Mouse (Mus musculus) small intestine, adult 2 months (tissue): Measurements from ENCODE around the gene 1110032A03Rik. TPM values are rescaled to one million over a fixed set of nuclear protein-coding genes. Genes with fewer than 3 reads are reported as not detected.

ENCODE experiments used
- H3K27ac ChIP-seq: fragments of 200-500 bp; 2 replicates; pipeline ENCODE4 v1.5.1; 2012; ENCODE audit warnings: low read depth, low read length, control low read depth, inconsistent platforms; ENCODE audit not compliant: insufficient read depth
- H3K27me3 ChIP-seq: fragments of 200-500 bp; 2 replicates; pipeline ENCODE4 v1.6.1; 2012; ENCODE audit warnings: mild to moderate bottlenecking, moderate library complexity, low read length, inconsistent platforms; ENCODE audit not compliant: control insufficient read depth, insufficient read depth
- H3K36me3 ChIP-seq: fragments of 200-500 bp; 2 replicates; pipeline ENCODE4 v1.6.1; 2012; ENCODE audit warnings: mild to moderate bottlenecking, low read length, control low read depth, inconsistent platforms; ENCODE audit not compliant: control insufficient read depth, insufficient read depth
- H3K4me1 ChIP-seq: fragments of 200-500 bp; 2 replicates; pipeline ENCODE4 v1.6.1; 2012; ENCODE audit warnings: low read length, inconsistent platforms, mixed read lengths; ENCODE audit not compliant: control insufficient read depth, insufficient read depth, insufficient read length
- H3K4me3 ChIP-seq: fragments of 200-500 bp; 2 replicates; pipeline ENCODE4 v1.5.1; 2012; ENCODE audit warnings: low read depth, mild to moderate bottlenecking, control low read depth, inconsistent platforms, low read length, moderate library complexity
- CTCF ChIP-seq: fragments of 200-500 bp; IDR thresholded peaks from 2 replicates; pipeline ENCODE4 v1.5.1; 2012; ENCODE audit warnings: low read depth, mild to moderate bottlenecking, control low read depth, inconsistent platforms, low read length, moderate library complexity, mixed read lengths; ENCODE audit not compliant: insufficient replicate concordance, insufficient read length; ENCODE audit errors: extremely low read depth
- POLR2A ChIP-seq: fragments of 200-500 bp; IDR thresholded peaks from 2 replicates; pipeline ENCODE4 v1.6.1; 2012; ENCODE audit warnings: low read depth, mild to moderate bottlenecking, control low read depth, inconsistent platforms, low read length, moderate library complexity
- WGBS: fragments of 180-500 bp; shearing (Covaris S2); methylation state at CpG from one replicate; pipeline ENCODE4 v1.1.7; 2018; 5-methylcytosine and 5-hydroxymethylcytosine counted together
- polyA plus RNA-seq: library from polyadenylated mRNA; depleted of rRNA; stranded (reverse); fragments of >200 nt; gene quantifications from 2 replicates; pipeline ENCODE4 v1.2.3, GENCODE M21; 2012

1110032A03Rik gene
- polyA plus RNA-seq, 1 experiment, result 20.7 TPM

DNA sequence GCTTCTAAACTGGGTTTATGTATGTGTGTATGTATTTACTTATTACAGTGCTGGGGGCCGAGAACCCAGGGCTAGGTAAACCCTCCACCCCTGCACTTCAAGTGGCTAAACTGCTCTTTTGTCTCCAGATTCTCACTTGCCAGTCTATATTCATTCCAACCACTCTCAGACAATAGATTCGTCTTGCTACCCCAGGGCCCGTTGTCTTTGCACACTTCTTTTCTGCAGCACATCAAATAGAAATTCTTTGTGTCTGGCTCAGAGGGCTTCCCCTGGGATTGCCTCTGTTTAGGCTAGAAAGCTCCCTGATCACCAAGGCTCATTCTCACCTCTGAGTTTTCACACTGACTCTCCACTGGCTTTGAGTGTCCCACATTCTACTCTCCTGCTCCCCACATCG is 42.8 kb downstream of the 1110032A03Rik start:
- H3K4me3 ChIP-seq, result no peak overlapping the region
- no peaks in the 10 kb centered on the region for H3K27me3 ChIP-seq
- no peak overlapping the region for H3K27ac ChIP-seq
- peaks cover 6% of the 10 kb centered on the region; the same call in 1 of the 2 replicates for H3K4me1 ChIP-seq
- no peaks in the 10 kb centered on the region for H3K36me3 ChIP-seq
- WGBS, result 68% methylated on average over 4 of the region's 4 CpGs
- no peak for TF ChIP-seq CTCF

DNA sequence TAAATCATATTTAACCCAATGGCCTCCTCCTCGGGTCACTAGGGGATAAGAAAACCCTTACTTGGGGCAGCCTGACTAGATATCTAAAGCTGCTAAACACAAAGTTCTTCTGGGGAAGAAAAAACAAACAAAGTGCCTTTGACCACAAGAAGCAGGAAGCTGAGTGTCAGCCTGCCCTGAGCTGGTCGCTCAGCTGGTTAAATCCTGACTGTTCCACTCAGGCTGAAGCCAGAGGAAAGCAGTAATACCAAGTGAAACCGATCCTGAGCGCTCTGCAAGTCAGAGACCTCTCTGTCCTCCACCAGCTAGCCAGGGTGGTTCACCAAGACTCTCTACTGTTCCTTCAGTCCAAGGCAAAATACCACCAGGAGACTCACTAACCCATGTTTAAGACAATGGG is 45.7 kb downstream of the 1110032A03Rik start:
- H3K4me3 ChIP-seq, result no peak overlapping the region
- H3K27ac ChIP-seq, result no peak overlapping the region
- no peaks in the 10 kb centered on the region for H3K27me3 ChIP-seq
- no peaks in the 10 kb centered on the region for H3K36me3 ChIP-seq
- WGBS, result 65% methylated on average over 4 of the region's 4 CpGs
- TF ChIP-seq POLR2A (no peak), CTCF (no peak)
- peaks cover 6% of the 10 kb centered on the region; the same call in 1 of the 2 replicates for H3K4me1 ChIP-seq

DNA sequence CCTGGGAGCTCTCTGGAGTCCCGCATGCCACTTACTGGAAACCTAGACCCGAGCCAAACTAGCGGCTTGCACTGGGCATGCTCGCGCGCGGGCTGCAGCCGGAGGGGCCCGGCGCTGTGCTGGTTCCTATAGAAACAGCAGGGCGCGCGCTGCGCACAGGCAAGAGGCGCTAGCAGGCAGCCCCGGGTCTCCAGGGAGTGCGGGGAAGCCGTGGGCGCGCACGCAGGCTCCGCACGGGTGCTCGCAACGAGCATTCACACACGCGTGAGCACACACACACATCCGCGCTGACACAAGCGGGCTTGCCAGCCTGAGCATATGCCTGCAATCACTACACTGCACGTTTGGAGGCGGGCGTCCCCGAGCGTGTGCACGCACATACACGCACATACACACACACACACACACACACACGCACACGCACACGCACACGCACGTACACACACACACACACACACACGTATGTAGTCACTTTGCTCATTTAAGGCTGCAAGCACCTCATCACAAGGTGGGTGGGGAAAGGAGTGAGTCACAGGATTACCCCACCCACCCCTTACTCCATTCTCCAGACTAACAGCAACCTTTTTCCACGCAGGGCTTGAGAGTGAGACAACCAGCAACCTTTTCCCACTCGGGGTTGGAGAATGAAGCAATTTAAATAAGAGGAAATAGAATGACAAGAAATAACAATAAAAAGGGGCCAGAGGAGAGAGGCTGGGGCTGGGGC is 47.2 kb downstream of the 1110032A03Rik start:
- under 1% methylated on average over 45 of the region's 45 CpGs for WGBS
- no peaks in the 10 kb centered on the region for H3K36me3 ChIP-seq
- H3K27me3 ChIP-seq, result no peaks in the 10 kb centered on the region
- TF ChIP-seq CTCF (no peak), POLR2A (no peak)
- no peak overlapping the region for H3K27ac ChIP-seq
- H3K4me1 ChIP-seq, result peaks cover 6% of the 10 kb centered on the region; the same call in 1 of the 2 replicates
- peak overlapping the region; percentile 59 for H3K4me3 ChIP-seq

DNA sequence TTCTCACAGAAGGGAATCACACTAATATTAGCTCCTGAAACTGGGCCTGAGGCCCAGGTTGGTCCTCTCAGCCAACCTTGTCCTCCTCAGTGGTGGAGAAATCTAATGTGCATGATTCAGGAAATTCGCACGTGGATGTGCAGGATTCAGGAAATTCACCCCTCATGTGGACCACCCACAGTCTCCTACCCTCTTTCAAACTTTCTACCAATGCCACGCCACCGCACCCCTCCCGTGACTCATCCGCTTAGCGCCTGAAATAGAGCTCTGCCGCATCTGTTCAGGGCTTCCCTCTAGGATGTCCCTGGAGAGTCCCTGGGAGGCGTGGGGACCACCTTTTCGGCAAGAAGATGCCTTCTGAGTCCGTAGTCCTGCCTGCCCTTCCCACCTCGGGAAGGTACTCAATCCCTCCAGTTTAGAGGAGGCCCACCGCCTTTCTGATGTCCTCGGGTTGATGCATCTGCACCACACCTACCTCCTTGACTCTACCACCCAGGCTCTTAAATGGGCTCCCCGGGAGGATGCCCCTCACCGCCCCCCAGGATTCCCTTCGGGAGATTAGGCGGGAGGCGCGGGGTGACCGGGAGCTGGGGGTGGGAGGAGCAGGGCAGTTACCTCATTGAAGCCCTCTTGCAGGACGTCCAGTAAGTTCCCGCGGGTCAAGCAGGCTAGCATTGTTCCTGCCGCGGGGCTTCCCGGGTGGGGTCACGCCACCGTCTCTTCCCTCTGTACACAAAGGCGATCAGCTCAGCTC is 48.0 kb downstream of the 1110032A03Rik start:
- WGBS, result 35% methylated on average over 30 of the region's 30 CpGs
- Histone ChIP-seq H3K36me3 (no peaks in the 10 kb centered on the region), H3K4me3 (peak overlapping the region; percentile 59), H3K27me3 (no peaks in the 10 kb centered on the region), H3K4me1 (peaks cover 6% of the 10 kb centered on the region; the same call in 1 of the 2 replicates), H3K27ac (no peak overlapping the region)
- TF ChIP-seq POLR2A (no peak), CTCF (no peak)

DNA sequence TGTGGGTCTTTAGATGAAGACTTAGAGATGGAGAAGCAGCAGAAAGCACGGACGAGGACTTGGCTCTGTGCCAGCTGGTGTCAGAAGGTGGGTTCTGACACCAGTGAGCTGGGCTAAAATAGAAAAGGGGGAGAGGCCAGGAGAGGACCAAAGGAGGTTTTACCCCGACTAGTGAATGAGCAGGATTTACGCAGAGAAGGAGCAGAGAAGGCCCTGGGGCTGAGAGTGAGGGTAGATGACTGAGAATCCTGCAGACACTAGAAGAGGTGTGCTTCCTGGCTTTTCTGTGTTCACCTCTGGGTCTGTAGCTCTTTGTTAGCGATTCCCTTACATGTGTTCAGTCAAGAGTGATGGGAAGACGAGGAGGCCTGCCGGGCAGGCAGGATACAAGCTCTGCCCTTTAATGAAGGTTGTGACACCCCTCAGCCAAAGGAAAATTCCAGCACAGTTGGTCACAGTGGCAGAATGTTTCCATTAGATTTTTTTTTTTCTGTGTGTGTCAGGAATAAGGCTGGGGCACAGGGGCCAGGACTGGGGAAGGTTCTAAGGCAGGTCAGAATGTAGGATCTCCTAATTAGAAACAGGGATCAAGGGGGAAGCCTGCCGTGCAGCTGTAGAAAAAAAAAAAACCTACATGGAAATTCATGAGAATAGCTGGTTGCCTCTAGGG is 49.3 kb downstream of the 1110032A03Rik start:
- WGBS, result 79% methylated on average over 8 of the region's 8 CpGs
- H3K4me1 ChIP-seq, result peaks cover 8% of the 10 kb centered on the region
- no peaks in the 10 kb centered on the region for H3K36me3 ChIP-seq
- no peak for TF ChIP-seq POLR2A
- no peak for TF ChIP-seq CTCF
- no peak overlapping the region for H3K27ac ChIP-seq
- no peaks in the 10 kb centered on the region for H3K27me3 ChIP-seq
- H3K4me3 ChIP-seq, result no peak overlapping the region

DNA sequence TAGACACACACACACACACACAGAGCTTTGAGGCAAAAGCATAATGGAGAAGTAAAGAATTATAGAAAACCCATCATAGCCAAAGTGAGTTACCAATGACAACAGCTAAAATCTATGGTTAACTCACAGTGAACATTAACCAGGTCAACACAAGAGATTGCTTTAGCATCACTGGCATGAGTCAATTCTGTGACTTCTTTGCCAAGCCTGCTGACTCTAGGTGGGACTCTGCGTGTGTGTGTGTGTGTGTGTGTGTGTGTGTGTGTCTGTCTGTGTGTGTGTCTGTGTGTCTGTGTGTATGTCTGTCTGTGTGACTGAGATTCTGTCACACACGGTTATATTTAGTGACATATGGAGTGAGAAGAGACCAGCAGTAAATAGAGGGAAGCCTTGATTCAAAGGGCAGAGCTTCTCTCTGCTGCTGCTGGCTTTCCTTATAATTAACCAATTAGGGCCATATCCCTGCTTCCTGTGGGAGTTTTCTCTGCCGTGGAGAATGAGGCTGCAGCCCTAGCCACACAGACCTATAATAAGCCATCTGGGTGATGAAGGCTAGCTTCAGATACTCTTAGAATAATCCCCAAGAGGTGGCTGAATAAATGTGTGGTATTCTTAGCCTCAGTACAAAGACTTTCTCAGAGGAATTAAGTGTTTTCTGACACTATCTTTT is 50.5 kb downstream of the 1110032A03Rik start:
- H3K36me3 ChIP-seq, result no peaks in the 10 kb centered on the region

DNA sequence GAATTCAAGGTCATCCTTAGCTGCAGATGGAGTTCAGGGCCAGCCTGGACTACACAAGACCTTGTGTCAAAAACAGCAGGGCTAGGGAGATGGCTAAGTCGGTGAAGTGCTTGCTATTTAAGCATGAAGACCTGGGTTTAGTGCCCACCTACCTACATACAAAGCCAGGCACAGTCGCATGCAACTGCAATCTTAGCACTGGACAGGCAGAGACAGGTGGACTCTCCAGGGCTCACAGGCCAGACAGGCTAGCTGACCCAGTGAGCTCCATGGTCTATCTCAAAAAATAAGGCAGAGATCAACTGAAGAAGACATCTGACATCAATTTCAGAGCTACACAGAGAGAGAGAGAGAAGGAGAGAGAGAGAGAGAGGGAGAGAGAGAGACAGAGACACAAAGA is 51.2 kb downstream of the 1110032A03Rik start:
- no peaks in the 10 kb centered on the region for H3K36me3 ChIP-seq
- peaks cover 10% of the 10 kb centered on the region for H3K4me1 ChIP-seq
- H3K4me3 ChIP-seq, result no peak overlapping the region
- 87% methylated on average over 2 of the region's 2 CpGs for WGBS
- no peaks in the 10 kb centered on the region for H3K27me3 ChIP-seq
- no peak for TF ChIP-seq POLR2A
- no peak for TF ChIP-seq CTCF
- H3K27ac ChIP-seq, result no peak overlapping the region

More for the DNA sequence above, 50.5 kb downstream of the 1110032A03Rik start:
- Histone ChIP-seq H3K4me3 (no peak overlapping the region), H3K27me3 (no peaks in the 10 kb centered on the region), H3K27ac (no peak overlapping the region), H3K4me1 (peaks cover 10% of the 10 kb centered on the region)
- WGBS, result 64% methylated on average over 3 of the region's 3 CpGs
- no peak for TF ChIP-seq POLR2A
- TF ChIP-seq CTCF, result no peak
